Mouse (Mus musculus) G1E (cell line): ENCODE results near the gene Rrp12.

ENCODE experiments used
- CTCF ChIP-seq: IDR thresholded peaks from 2 replicates; pipeline ENCODE4 v1.5.1; 2012; ENCODE audit warnings: low read depth, low read length, inconsistent platforms, mixed read lengths
- POLR2AphosphoS5 ChIP-seq: IDR thresholded peaks from 2 replicates; pipeline ENCODE4 v1.6.1; 2012; ENCODE audit warnings: low read depth, low read length, inconsistent platforms; ENCODE audit not compliant: insufficient replicate concordance

GRCm38 (mm10) chr19:41826529-41826928, 69.4 kb downstream of the Rrp12 start:
- no peak for TF ChIP-seq CTCF
- TF ChIP-seq POLR2AphosphoS5, result no peak
